Mouse (Mus musculus) right cerebral cortex, postnatal 4 days (tissue): ENCODE measurements at regions not wholly inside any gene's neighbourhood (a gene's known extent, or its start where the extent isn't known, plus 50 kb on each side); places are given as distances from the start of the nearest gene placed in this dataset.
A peak's percentile ranks its signal among the peaks of the same experiment; 100 is the strongest.

Experiments
- DNase-seq: peaks from one replicate; pipeline ENCODE4 v3.0.0-alpha.2; 2022

- DNase-seq = peak; percentile 9
Observed at GRCm38 (mm10) chr7:59080109-59080508, 148.4 kb upstream of the Ube3a start.
